Mouse (Mus musculus): ENCODE data around the gene Apela.

- no peak for TF ChIP-seq CTCF (IDR thresholded peaks at IDR 0.05; ENCODE audit: low read depth)
- no peak for TF ChIP-seq EP300 (IDR thresholded peaks at IDR 0.05; ENCODE audit: low read depth)
These were observed 25.1 kb upstream of the Apela start for GRCm38 (mm10) chr8:65062195-65062594.

Data from heart, postnatal 0 days (tissue).